Mouse (Mus musculus) heart, adult 2 months (tissue): ENCODE data around the gene Vars. TPM values are rescaled to one million over a fixed set of nuclear protein-coding genes. Genes with fewer than 3 reads are reported as not detected.

Experiments
- DNase-seq, 2 experiments: peaks; one replicate each; pipeline ENCODE4 v3.0.0; 2021
- H3K27ac ChIP-seq: fragments of 200-600 bp; 2 replicates; pipeline ENCODE4 v1.8.1; 2022
- H3K27me3 ChIP-seq: fragments of 200-500 bp; 2 replicates; pipeline ENCODE4 v1.6.1; 2012; ENCODE audit warnings: mild to moderate bottlenecking, low read length, inconsistent platforms, mixed read lengths; ENCODE audit not compliant: control insufficient read depth, insufficient read depth
- H3K36me3 ChIP-seq: fragments of 200-500 bp; 2 replicates; pipeline ENCODE4 v1.6.1; 2012; ENCODE audit warnings: low read length, inconsistent platforms; ENCODE audit not compliant: control insufficient read depth, insufficient read depth
- H3K4me1 ChIP-seq: fragments of 200-500 bp; 2 replicates; pipeline ENCODE4 v1.6.1; 2011; ENCODE audit warnings: low read length; ENCODE audit not compliant: control insufficient read depth, insufficient read depth
- H3K4me3 ChIP-seq: fragments of 200-600 bp; 2 replicates; pipeline ENCODE4 v1.8.1; 2022
- H3K79me2 ChIP-seq: fragments of 200-500 bp; replicated peaks from 2 replicates; pipeline ENCODE4 v1.6.1; 2012; ENCODE audit warnings: mild to moderate bottlenecking, inconsistent platforms, low read length, moderate library complexity, mixed read lengths; ENCODE audit not compliant: control insufficient read depth, insufficient read depth
- H3K9ac ChIP-seq: fragments of 200-500 bp; 2 replicates; pipeline ENCODE4 v1.6.1; 2012; ENCODE audit warnings: low read depth, mild to moderate bottlenecking, control low read depth, inconsistent platforms, low read length, mixed read lengths
- CTCF ChIP-seq: fragments of 200-600 bp; IDR thresholded peaks from 2 replicates; pipeline ENCODE4 v1.8.1; 2022; ENCODE audit warnings: antibody characterized with exemption, mild to moderate bottlenecking, moderate library complexity
- EP300 ChIP-seq: fragments of 200-500 bp; IDR thresholded peaks from 2 replicates; pipeline ENCODE4 v1.6.1; 2011; ENCODE audit warnings: low read depth, low read length, control low read depth; ENCODE audit not compliant: insufficient read depth
- POLR2A ChIP-seq: fragments of 200-500 bp; IDR thresholded peaks from 2 replicates; pipeline ENCODE4 v1.6.1; 2011; ENCODE audit warnings: mild to moderate bottlenecking, low read depth, low read length, control low read depth; ENCODE audit not compliant: insufficient read depth
- WGBS: fragments of 180-500 bp; shearing (Covaris S2); methylation state at CpG from one replicate; pipeline ENCODE4 v1.1.7; 2018; 5-methylcytosine and 5-hydroxymethylcytosine counted together
- intact Hi-C: fragments of 180-260 bp; cut with DNase I; formaldehyde crosslinking; loops from one replicate; pipeline ENCODE4 v1.15.1; 2025
- polyA plus RNA-seq: library from polyadenylated mRNA; depleted of rRNA; stranded (reverse); fragments of >200 nt; gene quantifications from 2 replicates; pipeline ENCODE4 v1.2.3, GENCODE M21; 2012
- total RNA-seq, 2 experiments: library from RNA; stranded (reverse); gene quantifications; 2 replicates each; pipeline ENCODE4 v1.2.3; 2021

Gene Vars
- total and polyA plus RNA-seq, 3 experiments, result 27.0 to 39.2 (median 28.5) TPM

GRCm38 (mm10) chr17:35052271-35052798 lies 51.5 kb downstream of the Vars start:
- peaks cover 18% of the 10 kb centered on the region for H3K4me1 ChIP-seq
- intact Hi-C loops, result no loop called here
- H3K79me2 ChIP-seq, result no peaks in the 10 kb centered on the region
- no peaks in the 10 kb centered on the region for H3K27me3 ChIP-seq
- TF ChIP-seq CTCF, result no peak
- no peak for TF ChIP-seq POLR2A
- no peak for TF ChIP-seq EP300
- H3K27ac ChIP-seq, result peak overlapping the region; percentile 95
- H3K9ac ChIP-seq, result no peak overlapping the region
- H3K4me3 ChIP-seq, result peak overlapping the region; percentile 64; the same call in 1 of the 2 replicates
- no peak for DNase-seq
- 38% methylated on average over 12 of the region's 12 CpGs for WGBS
- H3K36me3 ChIP-seq, result peaks cover 7% of the 10 kb centered on the region

- TF ChIP-seq POLR2A (no peak; the same call in 1 of the 2 replicates), CTCF (no peak), EP300 (0 out of 2 replicates have a peak, but pooled peaks have one; percentile 12)
- Histone ChIP-seq H3K36me3 (peaks cover 9% of the 10 kb centered on the region), H3K9ac (no peak overlapping the region), H3K4me1 (peaks cover 14% of the 10 kb centered on the region), H3K4me3 (no peak overlapping the region), H3K27me3 (no peaks in the 10 kb centered on the region), H3K27ac (peak overlapping the region; percentile 38), H3K79me2 (no peaks in the 10 kb centered on the region)
- intact Hi-C loops, result no loop called here
- 51% methylated on average over 7 of the region's 7 CpGs for WGBS
- no peak for DNase-seq
Measured at GRCm38 (mm10) chr17:35055691-35056495, 55.1 kb downstream of the Vars start.

- TF ChIP-seq EP300 (no peak), CTCF (no peak), POLR2A (no peak)
- intact Hi-C loops, result no loop called here
- no peak overlapping the region for H3K27ac ChIP-seq
- WGBS, result 78% methylated on average over 3 of the region's 3 CpGs
- DNase-seq, result no peak
- no peaks in the 10 kb centered on the region for H3K27me3 ChIP-seq
- H3K36me3 ChIP-seq, result peaks cover 9% of the 10 kb centered on the region
- peaks cover 14% of the 10 kb centered on the region for H3K4me1 ChIP-seq
- no peak overlapping the region for H3K9ac ChIP-seq
- no peaks in the 10 kb centered on the region for H3K79me2 ChIP-seq
- H3K4me3 ChIP-seq, result no peak overlapping the region
Measured at GRCm38 (mm10) chr17:35057090-35057489, 56.3 kb downstream of the Vars start.

- H3K27ac ChIP-seq, result peak overlapping the region; percentile 92
- peaks cover 8% of the 10 kb centered on the region for H3K4me1 ChIP-seq
- peaks cover 8% of the 10 kb centered on the region for H3K36me3 ChIP-seq
- no peak for DNase-seq
- WGBS, result 51% methylated on average over 9 of the region's 9 CpGs
- no peak overlapping the region for H3K4me3 ChIP-seq
- H3K9ac ChIP-seq, result no peak overlapping the region
- TF ChIP-seq CTCF (no peak), EP300 (no peak), POLR2A (no peak)
- no peaks in the 10 kb centered on the region for H3K79me2 ChIP-seq
- intact Hi-C loops, result loop anchor here (2.0 kb wide), 1 partner anchor 30 kb away; the partner anchor contains the start of gene Abhd16a
- no peaks in the 10 kb centered on the region for H3K27me3 ChIP-seq
Measured at GRCm38 (mm10) chr17:35058316-35058715, 57.5 kb downstream of the Vars start.

GRCm38 (mm10) chr17:35058911-35059892 lies 58.4 kb downstream of the Vars start, which contains the start of gene Ddah2:
Ddah2 (plus strand) TSS chr17:35059035.
- DNase-seq, result peak; percentile 92 to 93
- Histone ChIP-seq H3K36me3 (peaks cover 7% of the 10 kb centered on the region), H3K9ac (peak within 1 kb of the TSS; percentile 87), H3K4me3 (peak within 1 kb of the TSS; percentile 65), H3K27me3 (no peaks in the 10 kb centered on the region), H3K79me2 (no peaks in the 10 kb centered on the region), H3K27ac (peak within 1 kb of the TSS; percentile 92), H3K4me1 (peaks cover 8% of the 10 kb centered on the region)
- under 1% methylated on average over 57 of the region's 57 CpGs for WGBS
- intact Hi-C loops, result loop anchor here (1.0 to 2.0 kb wide), 2 partner anchors 30 to 38 kb away; partner anchors contain the start of gene Abhd16a
- TF ChIP-seq EP300, result peak; percentile 62; the same call in 1 of the 2 replicates
- TF ChIP-seq POLR2A, result peak; percentile 81
- TF ChIP-seq CTCF, result peak; percentile 84
